8 mouse cellular contexts compared by ENCODE assay signal in the genomic region with DNA sequence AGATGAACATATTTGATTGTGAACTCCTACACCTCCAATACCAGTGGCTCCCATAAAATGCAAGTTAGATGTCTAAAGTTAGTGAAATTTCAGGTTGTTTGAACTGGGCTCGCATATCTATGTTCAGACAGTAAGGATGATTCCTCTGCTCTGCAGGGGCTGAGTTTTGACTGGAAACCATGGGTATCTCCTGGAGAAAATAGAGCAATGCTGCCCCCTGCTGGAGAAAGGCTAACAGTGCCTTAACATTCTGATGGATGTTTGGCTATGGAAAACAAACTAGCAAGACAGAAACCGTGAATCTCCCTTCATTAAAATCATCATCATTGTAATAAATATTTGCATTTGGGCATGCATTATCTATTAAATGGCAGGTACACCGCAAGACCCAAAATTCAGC.
DNase-seq lines count a peak whose midpoint lies in the region; ATAC-seq lines count a peak whose summit lies in the region.

No protein-coding gene starts in this region.

- no peaks in the 10 kb centered on the region for H3K4me1 ChIP-seq in kidney, embryonic 14.5 days (ENCODE audit: control insufficient read depth, insufficient read depth, low read length)
- no peaks in the 10 kb centered on the region for H3K4me1 ChIP-seq in liver, embryonic 12.5 days
- H3K4me1 ChIP-seq in neural tube, embryonic 12.5 days: no peaks in the 10 kb centered on the region

- H3K4me2 ChIP-seq in kidney, embryonic 14.5 days (replicated peaks; ENCODE audit: low read depth, low read length): no peak overlapping the region
- H3K4me2 ChIP-seq in liver, embryonic 12.5 days: peak overlapping the region; percentile 15; the same call in 1 of the 2 replicates
- H3K4me2 ChIP-seq in neural tube, embryonic 12.5 days (replicated peaks): no peak overlapping the region

- ATAC-seq in kidney, embryonic 14.5 days (ENCODE audit: low FRiP score, low TSS enrichment): no peak
- no peak for ATAC-seq in liver, embryonic 12.5 days
- ATAC-seq in neural tube, embryonic 12.5 days (ENCODE audit: low FRiP score, low read depth): peak; percentile 58; the same call in 1 of the 2 replicates

- no peak overlapping the region for H3K4me3 ChIP-seq in kidney, embryonic 14.5 days (ENCODE audit: low read length)
- H3K4me3 ChIP-seq in liver, embryonic 12.5 days: no peak overlapping the region
- no peak overlapping the region for H3K4me3 ChIP-seq in neural tube, embryonic 12.5 days

- 10% methylated on average over 3 of the region's 3 CpGs for WGBS in kidney, embryonic 14.5 days
- 6% methylated on average over 3 of the region's 3 CpGs for WGBS in liver, embryonic 12.5 days (ENCODE audit: insufficient replicate concordance)
- 15% methylated on average over 3 of the region's 3 CpGs for WGBS in neural tube, embryonic 12.5 days

- H3K9me3 ChIP-seq in kidney, embryonic 14.5 days (ENCODE audit: control insufficient read depth, low read length): no peaks in the 10 kb centered on the region
- H3K9me3 ChIP-seq in liver, embryonic 12.5 days (replicated peaks): no peaks in the 10 kb centered on the region
- no peaks in the 10 kb centered on the region for H3K9me3 ChIP-seq in neural tube, embryonic 12.5 days

- H3K9ac ChIP-seq in kidney, embryonic 14.5 days (ENCODE audit: low read depth, low read length): no peak overlapping the region
- no peak overlapping the region for H3K9ac ChIP-seq in liver, embryonic 12.5 days
- H3K9ac ChIP-seq in neural tube, embryonic 12.5 days: no peak overlapping the region

- peak; percentile 58 for DNase-seq in kidney, adult 18-20 months
- peak; percentile 71 to 82 for DNase-seq in cerebellum, postnatal 4 days (ENCODE audit: low spot score in 2 of 2)
- DNase-seq in gastrocnemius, postnatal 25 days: peak; percentile 33
- DNase-seq in kidney, postnatal 25 days: peak; percentile 66 to 79
- peak; percentile 89 for DNase-seq in testis, postnatal 10 days (ENCODE audit: low spot score)

- H3K36me3 ChIP-seq in kidney, embryonic 14.5 days (ENCODE audit: control insufficient read depth, insufficient read depth, low read length): 0 out of 2 replicates have a peak, but pooled peaks cover 2% of the 10 kb centered on the region
- H3K36me3 ChIP-seq in liver, embryonic 12.5 days: no peaks in the 10 kb centered on the region
- H3K36me3 ChIP-seq in neural tube, embryonic 12.5 days: no peaks in the 10 kb centered on the region

- H3K27ac ChIP-seq in kidney, embryonic 14.5 days (ENCODE audit: low read depth, low read length): no peak overlapping the region
- H3K27ac ChIP-seq in liver, embryonic 12.5 days: no peak overlapping the region
- H3K27ac ChIP-seq in neural tube, embryonic 12.5 days: no peak overlapping the region

- no peaks in the 10 kb centered on the region for H3K27me3 ChIP-seq in kidney, embryonic 14.5 days (ENCODE audit: control insufficient read depth, insufficient read depth, low read length)
- no peaks in the 10 kb centered on the region for H3K27me3 ChIP-seq in liver, embryonic 12.5 days (replicated peaks)
- no peaks in the 10 kb centered on the region for H3K27me3 ChIP-seq in neural tube, embryonic 12.5 days (replicated peaks)

Comparison
In these comparisons a context has a peak if more than half of its experiments do, and no peak if none do; other contexts are left out.
1. DNase-seq: peak in every context shown above with its lines; median percentile 89 in testis, postnatal 10 days; 76 in cerebellum, postnatal 4 days; 72 in kidney, postnatal 25 days; 58 in kidney, adult 18-20 months; 33 in gastrocnemius, postnatal 25 days.